Mouse (Mus musculus) lung, postnatal 14 days (tissue): ENCODE data around the gene 4930447F04Rik.

Source experiments
- DNase-seq: peaks from one replicate; pipeline ENCODE4 v3.0.0; 2021

Gene 4930447F04Rik

GRCm38 (mm10) chrX:66304124-66304523, at the start of gene 4930447F04Rik:
TSS of gene 4930447F04Rik (minus strand) at chrX:66304224.
- DNase-seq = no peak
